Mouse (Mus musculus): ENCODE results near the gene Mcm3ap.
A peak's percentile ranks its signal among the peaks of the same experiment; 100 is the strongest.

Gene Mcm3ap

GRCm38 (mm10) chr10:76495501-76495900 lies 26.8 kb downstream of the Mcm3ap start:
- DNase-seq (ENCODE audit: low spot score): no peak

GRCm38 (mm10) chr10:76496366-76496765 lies 27.6 kb downstream of the Mcm3ap start:
- DNase-seq (ENCODE audit: low spot score): no peak

DNA sequence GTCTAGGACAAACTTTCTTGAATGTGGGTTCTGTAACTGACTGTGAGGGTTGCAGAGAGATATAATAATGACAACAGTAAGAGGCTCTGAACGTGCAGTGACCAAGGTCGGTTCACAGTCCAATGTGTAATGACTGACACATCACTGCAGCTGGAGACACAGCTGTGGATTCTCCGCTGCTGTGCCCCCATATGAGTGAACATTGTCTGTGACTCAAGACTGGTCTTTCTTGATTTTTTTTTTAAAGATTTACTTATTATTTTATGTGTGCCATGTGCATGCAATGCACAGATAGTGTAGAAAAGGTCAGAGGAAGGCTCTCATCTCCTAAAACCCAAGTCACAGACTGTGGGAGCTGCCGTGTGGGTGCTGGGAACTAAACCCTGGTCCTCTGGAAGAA lies 28.8 kb downstream of the Mcm3ap start:
- no peak for DNase-seq (ENCODE audit: low spot score)

DNA sequence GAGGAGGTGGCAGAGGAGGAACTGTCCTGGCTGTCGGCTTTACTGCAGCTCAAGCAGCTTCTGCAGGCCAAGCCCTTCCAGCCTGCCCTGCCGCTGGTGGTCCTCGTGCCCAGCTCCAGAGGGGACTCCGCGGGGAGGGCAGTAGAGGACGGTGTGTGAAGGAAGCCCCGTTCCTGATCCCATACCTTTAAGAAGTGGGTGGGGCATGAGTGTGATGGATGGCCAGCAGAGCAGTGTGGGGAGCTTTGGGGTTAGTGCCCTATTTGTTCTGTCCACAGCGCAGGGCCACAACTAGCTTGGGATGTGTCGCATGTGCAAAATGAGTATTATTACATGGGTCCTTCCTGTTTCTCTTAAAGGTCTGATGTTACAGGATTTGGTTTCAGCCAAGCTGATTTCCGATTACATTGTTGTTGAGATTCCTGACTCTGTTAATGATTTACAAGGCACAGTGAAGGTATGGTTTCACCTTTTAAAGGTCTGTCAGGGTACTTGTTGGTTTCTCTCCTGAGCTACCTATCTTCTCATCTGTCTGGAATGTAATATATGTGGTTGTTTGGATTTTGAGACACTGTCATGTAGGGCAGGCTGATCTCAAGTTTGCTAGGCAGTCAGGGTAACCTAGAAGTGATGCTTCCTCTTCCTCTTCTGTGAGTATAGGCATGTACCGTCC lies 35.7 kb downstream of the Mcm3ap start:
- DNase-seq (ENCODE audit: low spot score): peak; percentile 31

- DNase-seq (ENCODE audit: low spot score): no peak
Measured at GRCm38 (mm10) chr10:76505865-76506264, 37.1 kb downstream of the Mcm3ap start.

DNA sequence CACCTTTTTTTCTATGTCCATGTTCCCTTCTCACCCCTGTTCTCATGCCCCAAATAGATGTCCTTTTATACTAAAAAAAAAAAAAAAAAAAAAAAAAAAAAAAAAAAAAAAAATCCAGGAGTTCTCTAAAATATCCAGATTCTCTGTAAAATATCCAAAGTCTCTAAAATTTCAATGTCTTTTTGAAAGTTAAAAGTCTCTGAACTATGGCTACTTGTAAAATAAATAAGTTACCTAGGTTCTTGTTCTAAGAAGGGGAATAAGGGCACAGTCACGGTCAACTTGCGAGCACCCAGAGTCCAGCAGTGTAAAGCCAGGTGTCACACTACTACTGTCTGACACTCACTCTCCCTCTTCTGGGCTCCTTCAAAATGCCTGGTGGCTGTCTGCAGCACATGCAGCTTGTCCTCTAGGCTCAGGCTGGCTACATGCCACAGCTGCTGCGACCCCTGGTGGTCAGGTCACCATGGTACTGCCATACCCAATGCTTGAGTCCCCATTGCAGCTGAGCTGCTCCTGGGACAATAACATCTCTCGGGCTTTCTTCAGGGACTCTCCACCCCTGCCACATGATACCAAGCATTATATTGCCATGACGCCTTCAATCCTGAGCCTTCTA lies 44.3 kb downstream of the Mcm3ap start:
- DNase-seq (ENCODE audit: low spot score): peak; percentile 64

DNA sequence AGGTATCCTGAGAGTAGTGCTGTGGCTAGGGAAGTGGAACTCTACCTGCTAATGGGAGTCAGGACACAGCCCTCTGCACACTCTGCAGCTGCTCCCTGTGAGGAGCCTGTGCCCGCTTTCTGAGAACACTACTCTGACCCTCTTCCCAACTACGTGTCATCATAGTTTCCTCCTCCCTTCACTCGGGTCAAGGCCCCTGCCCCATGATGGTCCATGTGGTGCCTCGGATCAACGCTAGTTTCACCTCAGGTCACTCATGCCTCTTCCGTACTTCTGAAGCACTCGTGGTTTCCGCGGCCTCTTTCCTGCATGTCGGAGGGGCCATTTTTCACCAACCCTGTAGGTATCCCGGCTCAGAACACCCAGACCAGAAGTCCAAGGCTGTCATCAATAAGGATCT lies 62.2 kb downstream of the Mcm3ap start:
- no peak for DNase-seq (ENCODE audit: low spot score)

- DNase-seq (ENCODE audit: low spot score): peak; percentile 97
Measured at GRCm38 (mm10) chr10:76531375-76531774, 62.6 kb downstream of the Mcm3ap start, which contains the start of gene Lss. TSS of gene Lss (plus strand) at chr10:76531588.

GRCm38 (mm10) chr10:76531828-76532227 lies 63.1 kb downstream of the Mcm3ap start:
- no peak for DNase-seq (ENCODE audit: low spot score)

DNA sequence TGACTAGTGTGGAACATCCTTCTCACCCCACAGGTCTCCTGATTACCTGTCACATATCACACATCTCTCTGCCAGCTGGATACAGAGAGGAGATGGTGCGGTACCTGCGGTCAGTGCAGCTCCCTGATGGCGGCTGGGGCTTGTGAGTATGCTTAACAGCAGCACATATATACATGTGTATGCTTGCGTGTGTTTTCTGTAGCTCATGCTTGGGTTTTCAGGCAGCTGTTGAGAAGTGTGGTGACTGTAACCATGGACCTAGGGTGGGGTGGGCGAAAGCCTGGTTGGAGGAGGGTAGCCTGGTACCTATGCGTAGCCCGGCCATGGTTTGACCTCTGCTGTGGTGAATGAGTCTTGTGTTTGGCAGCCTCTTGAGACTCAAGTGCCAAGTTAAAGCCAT lies 66.8 kb downstream of the Mcm3ap start:
- DNase-seq (ENCODE audit: low spot score): no peak

GRCm38 (mm10) chr10:76537619-76538018 lies 68.9 kb downstream of the Mcm3ap start:
- DNase-seq (ENCODE audit: low spot score): peak; percentile 51

GRCm38 (mm10) chr10:76541336-76542085 lies 72.8 kb downstream of the Mcm3ap start:
- DNase-seq (ENCODE audit: low spot score): no peak

DNA sequence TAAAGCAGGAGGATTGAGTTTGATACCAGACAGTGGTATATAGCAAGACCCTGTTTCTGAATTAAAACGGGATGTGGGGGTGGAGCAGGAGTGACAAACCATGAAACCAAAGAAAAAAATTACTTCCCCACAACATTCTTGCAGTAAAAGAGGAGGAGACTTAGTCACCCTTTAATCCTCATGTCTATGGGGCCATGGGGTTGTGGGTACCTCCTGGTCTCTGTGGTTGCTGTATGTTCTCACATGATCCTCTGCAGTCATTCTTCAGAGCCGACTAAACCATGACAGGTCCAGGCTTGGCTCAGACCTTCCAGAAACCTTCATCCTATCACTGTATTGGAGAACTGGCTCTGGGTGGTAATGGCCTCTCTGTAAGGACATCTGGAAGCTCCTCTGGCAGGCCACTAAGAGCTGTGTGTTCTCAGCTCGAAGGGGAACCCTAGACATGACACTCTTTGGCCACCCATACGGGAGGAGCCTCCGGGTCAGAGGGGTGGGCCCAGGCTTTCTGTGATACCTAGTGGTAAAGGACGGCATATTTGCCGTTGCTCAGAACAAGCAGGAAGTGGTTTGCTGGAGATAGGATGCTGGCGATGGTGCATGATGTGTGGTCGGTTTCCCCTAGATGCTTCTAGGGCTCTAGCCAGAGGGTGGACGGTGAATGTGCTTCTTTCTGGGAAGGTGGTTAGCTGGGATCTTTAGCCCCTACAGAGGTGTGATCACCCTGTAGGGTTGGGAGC lies 74.1 kb downstream of the Mcm3ap start:
- no peak for DNase-seq (ENCODE audit: low spot score)

DNA sequence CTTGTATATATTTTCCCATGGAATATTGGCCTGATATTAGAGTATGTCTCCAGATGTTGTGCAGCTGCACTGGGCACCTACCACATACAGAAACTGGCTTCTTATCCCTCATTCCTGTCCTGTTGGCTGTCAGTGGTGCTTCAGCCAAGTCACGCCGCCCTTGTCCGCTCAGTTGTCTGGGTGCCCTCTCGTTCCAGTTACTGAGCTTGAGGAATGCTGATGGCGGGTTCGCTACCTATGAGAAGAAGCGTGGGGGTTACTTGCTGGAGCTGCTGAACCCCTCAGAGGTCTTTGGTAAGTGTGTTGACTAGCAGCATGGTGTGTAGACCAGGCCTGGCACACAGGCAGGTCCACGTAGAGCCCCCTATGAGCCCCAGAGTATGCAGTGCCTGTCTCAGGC lies 77.8 kb downstream of the Mcm3ap start:
- no peak for DNase-seq (ENCODE audit: low spot score)

DNA sequence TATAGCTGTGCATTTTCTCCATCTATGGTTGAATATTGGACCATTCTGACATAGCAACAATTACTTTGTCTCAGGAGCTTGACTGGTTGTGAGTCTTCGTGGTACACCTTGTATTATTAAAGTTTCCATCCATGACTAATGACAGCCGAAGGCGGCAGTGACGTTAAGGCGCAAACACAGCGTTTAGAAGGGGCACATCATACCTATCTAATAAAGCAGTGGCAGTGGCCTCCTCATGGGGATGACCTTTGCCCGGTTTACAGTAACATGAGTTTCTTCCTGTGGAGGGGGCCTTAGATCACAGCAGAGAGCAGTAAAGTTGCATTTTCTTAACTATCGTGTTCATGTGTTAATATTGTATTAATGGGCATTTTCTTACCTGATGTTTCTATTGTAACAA lies 79.5 kb downstream of the Mcm3ap start:
- no peak for DNase-seq (ENCODE audit: low spot score)

GRCm38 (mm10) chr10:76550458-76550857 lies 81.7 kb downstream of the Mcm3ap start:
- no peak for DNase-seq (ENCODE audit: low spot score)

- no peak for DNase-seq (ENCODE audit: low spot score)
Measured at GRCm38 (mm10) chr10:76551556-76551955, 82.8 kb downstream of the Mcm3ap start.

- no peak for DNase-seq (ENCODE audit: low spot score)
Measured at GRCm38 (mm10) chr10:76554061-76554460, 85.3 kb downstream of the Mcm3ap start.

DNA sequence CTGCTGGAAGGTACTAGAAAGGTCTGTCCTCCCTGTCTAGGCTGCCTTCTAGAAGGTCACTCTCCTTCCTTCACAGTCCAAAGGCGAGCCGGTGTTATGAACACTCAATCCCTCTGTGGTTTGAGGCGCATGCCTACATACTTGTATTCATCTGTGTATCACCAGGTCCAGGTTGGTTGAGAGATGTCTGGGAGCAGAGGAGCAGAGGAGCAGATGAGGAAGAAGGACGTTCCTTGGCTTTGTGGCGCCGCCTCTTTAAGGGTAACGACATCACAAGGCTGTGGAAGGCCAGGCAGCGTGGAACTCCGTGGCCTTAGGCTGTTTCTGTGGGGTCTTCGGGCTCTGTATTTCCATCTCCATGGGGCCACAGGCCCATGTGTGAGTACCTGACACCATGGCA lies 93.2 kb downstream of the Mcm3ap start, which contains the start of gene Spatc1l:
TSS of gene Spatc1l (plus strand) at position 301 of the 400 bp plus-strand sequence.
- DNase-seq (ENCODE audit: low spot score): no peak
